Comparison of ENCODE assay signal across 20 mouse cellular contexts in genomic region chr1:103796337-103796736, GRCm38 (mm10).
"Had no signal": no experiment of that assay in that cellular context is flagged by ENCODE, and none has a peak within 500 bp of the region (broad histone marks: within the 10 kb centered on the region; RNA-seq: fewer than 3 reads in every experiment).

No protein-coding gene starts in this region.

- ATAC-seq: intestine, postnatal 0 days; liver, embryonic 12.5 days; midbrain, embryonic 16.5 days had no signal

- H3K9ac ChIP-seq: kidney, embryonic 15.5 days; limb, embryonic 13.5 days; liver, embryonic 12.5 days; liver, embryonic 15.5 days; lung, embryonic 15.5 days had no signal

- H3K27ac ChIP-seq: kidney, embryonic 15.5 days; limb, embryonic 10.5 days; limb, embryonic 13.5 days; liver, embryonic 12.5 days; liver, embryonic 15.5 days; lung, embryonic 15.5 days had no signal

- H3K4me3 ChIP-seq: kidney, embryonic 15.5 days; limb, embryonic 10.5 days; limb, embryonic 13.5 days; liver, embryonic 12.5 days; liver, embryonic 15.5 days; lung, embryonic 15.5 days; megakaryocyte, embryonic 14.5 days had no signal

- H3K9me3 ChIP-seq: kidney, embryonic 15.5 days; limb, embryonic 10.5 days; limb, embryonic 13.5 days; liver, embryonic 12.5 days; liver, embryonic 15.5 days; lung, embryonic 15.5 days; megakaryocyte, embryonic 14.5 days had no signal

- H3K36me3 ChIP-seq: kidney, embryonic 15.5 days; limb, embryonic 10.5 days; limb, embryonic 13.5 days; liver, embryonic 12.5 days; liver, embryonic 15.5 days; lung, embryonic 15.5 days had no signal

- H3K4me1 ChIP-seq: kidney, embryonic 15.5 days; limb, embryonic 10.5 days; limb, embryonic 13.5 days; liver, embryonic 12.5 days; liver, embryonic 15.5 days; lung, embryonic 15.5 days; megakaryocyte, embryonic 14.5 days had no signal

- H3K27me3 ChIP-seq: kidney, embryonic 15.5 days; limb, embryonic 13.5 days; liver, embryonic 12.5 days; liver, embryonic 15.5 days; lung, embryonic 15.5 days; megakaryocyte, embryonic 14.5 days had no signal

- H3K4me2 ChIP-seq: kidney, embryonic 15.5 days; limb, embryonic 13.5 days; liver, embryonic 12.5 days; liver, embryonic 15.5 days; lung, embryonic 15.5 days; midbrain, embryonic 11.5 days had no signal

- DNase-seq: kidney, adult 8-10 months; kidney, postnatal 14 days; kidney, postnatal 4 days; layer of hippocampus, postnatal 36 days; liver; lung, adult 18-20 months; lung, postnatal 10 days; lung, postnatal 36 days; thymus, adult 18-20 months; thymus, postnatal 36 days had no signal
